Mouse (Mus musculus) spleen, adult 2 months (tissue): ENCODE measurements at regions not wholly inside any gene's neighbourhood (a gene's known extent, or its start where the extent isn't known, plus 50 kb on each side); places are given as distances from the start of the nearest gene placed in this dataset.
A peak's percentile ranks its signal among the peaks of the same experiment; 100 is the strongest.

ENCODE experiments used
- DNase-seq, 2 experiments: peaks; one replicate each; pipeline versions ENCODE4 v3.0.0 to v3.0.0-alpha.2; 2012 to 2021; ENCODE audit warnings: low spot score in 2 of 2, low read depth in 1 of 2
- H3K27ac ChIP-seq: fragments of 200-500 bp; 2 replicates; pipeline ENCODE4 v1.5.1; 2012; ENCODE audit warnings: low read length, inconsistent platforms; ENCODE audit not compliant: insufficient read depth
- H3K27me3 ChIP-seq: fragments of 200-500 bp; 2 replicates; pipeline ENCODE4 v1.6.1; 2012; ENCODE audit warnings: mild to moderate bottlenecking, moderate library complexity, low read length, inconsistent platforms; ENCODE audit not compliant: control insufficient read depth, insufficient read depth
- H3K36me3 ChIP-seq: fragments of 200-500 bp; 2 replicates; pipeline ENCODE4 v1.6.1; 2012; ENCODE audit warnings: mild to moderate bottlenecking, low read length, inconsistent platforms; ENCODE audit not compliant: control insufficient read depth, insufficient read depth
- H3K4me1 ChIP-seq: fragments of 200-500 bp; 2 replicates; pipeline ENCODE4 v1.6.1; 2011; ENCODE audit warnings: inconsistent platforms; ENCODE audit not compliant: control insufficient read depth, insufficient read depth, insufficient read length
- H3K4me3 ChIP-seq: fragments of 200-500 bp; 2 replicates; pipeline ENCODE4 v1.5.1; 2011; ENCODE audit warnings: mild to moderate bottlenecking, inconsistent platforms; ENCODE audit not compliant: insufficient read depth, insufficient read length; ENCODE audit errors: extremely low read depth
- CTCF ChIP-seq: fragments of 200-500 bp; IDR thresholded peaks from 2 replicates; pipeline ENCODE4 v1.5.1; 2011; ENCODE audit warnings: mild to moderate bottlenecking, inconsistent platforms; ENCODE audit not compliant: insufficient read depth, insufficient read length, insufficient replicate concordance; ENCODE audit errors: extremely low read depth
- POLR2A ChIP-seq: fragments of 200-500 bp; IDR thresholded peaks from 2 replicates; pipeline ENCODE4 v1.6.1; 2011; ENCODE audit warnings: low read depth, low read length, inconsistent platforms
- WGBS: fragments of 180-500 bp; shearing (Covaris S2); methylation state at CpG from one replicate; pipeline ENCODE4 v1.1.7; 2018; 5-methylcytosine and 5-hydroxymethylcytosine counted together

- no peak overlapping the region for H3K27ac ChIP-seq
- TF ChIP-seq POLR2A (no peak), CTCF (no peak)
- peaks cover 4% of the 10 kb centered on the region; the same call in 1 of the 2 replicates for H3K4me1 ChIP-seq
- H3K36me3 ChIP-seq, result no peaks in the 10 kb centered on the region
- 83% methylated on average over 5 of the region's 5 CpGs for WGBS
- H3K27me3 ChIP-seq, result no peaks in the 10 kb centered on the region
- DNase-seq, result no peak
- H3K4me3 ChIP-seq, result no peak overlapping the region
These were observed 61.2 kb upstream of the Zmiz1 start for GRCm38 (mm10) chr14:25397751-25398150.

- Histone ChIP-seq H3K4me3 (no peak overlapping the region), H3K4me1 (no peaks in the 10 kb centered on the region), H3K36me3 (no peaks in the 10 kb centered on the region), H3K27me3 (no peaks in the 10 kb centered on the region), H3K27ac (no peak overlapping the region)
- DNase-seq, result no peak
- TF ChIP-seq CTCF, result no peak
- no peak for TF ChIP-seq POLR2A
- WGBS, result 94% methylated on average over 5 of the region's 5 CpGs
These were observed 60.2 kb upstream of the Zmiz1 start for GRCm38 (mm10) chr14:25398745-25399144.

DNA sequence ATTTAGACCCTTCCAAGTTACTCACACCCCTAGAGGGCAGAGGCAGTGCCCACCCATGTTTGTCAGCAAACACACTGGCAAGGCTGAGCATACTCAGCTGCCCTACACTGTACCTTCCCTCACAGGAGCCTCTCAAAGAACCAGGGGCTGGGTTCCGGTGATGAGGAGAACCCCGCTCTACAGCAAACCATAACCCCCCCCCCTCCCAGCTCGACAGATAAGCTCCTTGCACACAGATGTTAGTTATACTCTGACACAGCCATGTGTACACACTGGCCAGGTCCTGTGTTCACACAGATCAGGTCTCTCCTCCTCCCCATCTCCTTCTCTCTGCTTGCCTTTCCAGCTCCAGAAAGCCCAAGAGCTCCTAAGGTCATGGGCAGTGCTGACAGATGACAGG lies 59.7 kb upstream of the Zmiz1 start:
- DNase-seq, result no peak
- Histone ChIP-seq H3K27me3 (no peaks in the 10 kb centered on the region), H3K4me1 (no peaks in the 10 kb centered on the region), H3K27ac (no peak overlapping the region), H3K4me3 (no peak overlapping the region), H3K36me3 (no peaks in the 10 kb centered on the region)
- WGBS, result 94% methylated on average over 3 of the region's 3 CpGs
- TF ChIP-seq CTCF (no peak), POLR2A (no peak)

- WGBS, result 68% methylated on average over 19 of the region's 19 CpGs
- peak overlapping the region; percentile 12; the same call in 1 of the 2 replicates for H3K27ac ChIP-seq
- TF ChIP-seq CTCF, result no peak
- TF ChIP-seq POLR2A, result no peak
- DNase-seq, result no peak
- H3K4me1 ChIP-seq, result no peaks in the 10 kb centered on the region
- H3K36me3 ChIP-seq, result no peaks in the 10 kb centered on the region
- no peaks in the 10 kb centered on the region for H3K27me3 ChIP-seq
- no peak overlapping the region for H3K4me3 ChIP-seq
These were observed 57.7 kb upstream of the Zmiz1 start for GRCm38 (mm10) chr14:25401104-25401963.

DNA sequence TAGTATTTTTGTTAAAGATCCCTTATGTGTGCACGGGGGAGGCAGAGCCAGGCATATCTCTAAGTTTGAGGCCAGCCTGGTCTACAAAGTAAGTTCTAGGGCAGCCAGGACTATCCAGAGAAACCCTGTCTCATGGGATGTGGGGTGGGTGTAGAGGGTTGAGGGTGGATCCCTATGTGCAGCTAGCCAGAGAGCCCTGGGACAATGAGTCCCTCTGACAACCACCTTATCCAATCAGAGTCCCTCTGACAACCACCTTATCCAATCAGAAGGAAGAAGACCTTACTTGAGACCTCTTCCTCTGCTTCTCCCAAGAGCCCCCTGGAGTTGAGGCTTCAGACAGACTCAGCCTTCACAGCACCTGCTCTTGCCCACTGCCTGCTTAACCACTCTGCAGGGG lies 56.6 kb upstream of the Zmiz1 start:
- no peaks in the 10 kb centered on the region for H3K27me3 ChIP-seq
- no peak overlapping the region for H3K4me3 ChIP-seq
- no peaks in the 10 kb centered on the region for H3K36me3 ChIP-seq
- no peak overlapping the region for H3K27ac ChIP-seq
- 59% methylated on average over 1 of the region's 1 CpGs for WGBS
- no peak for TF ChIP-seq CTCF
- no peak for TF ChIP-seq POLR2A
- DNase-seq, result no peak
- H3K4me1 ChIP-seq, result no peaks in the 10 kb centered on the region

- no peak for DNase-seq
- Histone ChIP-seq H3K27me3 (no peaks in the 10 kb centered on the region), H3K4me3 (no peak overlapping the region), H3K27ac (no peak overlapping the region), H3K36me3 (no peaks in the 10 kb centered on the region), H3K4me1 (no peaks in the 10 kb centered on the region)
- TF ChIP-seq CTCF, result no peak
- no peak for TF ChIP-seq POLR2A
- WGBS, result 77% methylated on average over 4 of the region's 4 CpGs
These were observed 53.8 kb upstream of the Zmiz1 start for GRCm38 (mm10) chr14:25405191-25405590.

DNA sequence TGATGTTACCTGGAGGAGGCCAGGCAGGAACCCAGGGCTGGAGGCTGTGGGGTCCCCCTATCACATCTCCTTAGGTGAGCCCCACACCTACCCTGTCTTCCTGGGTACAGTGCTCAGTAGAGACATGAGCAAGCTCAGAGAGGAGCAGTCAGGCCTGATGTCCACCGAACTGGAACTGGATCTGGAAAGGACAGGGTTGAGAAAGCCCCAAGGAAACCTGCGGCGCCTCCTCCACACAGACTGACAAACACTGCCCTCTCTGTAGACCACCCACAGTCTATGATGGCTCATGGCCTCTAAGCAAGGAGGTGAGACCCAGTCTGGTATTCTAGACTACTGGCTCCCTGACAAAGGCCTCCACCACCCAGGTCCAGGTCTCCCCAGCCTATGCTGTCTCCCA lies 52.9 kb upstream of the Zmiz1 start:
- H3K27me3 ChIP-seq, result no peaks in the 10 kb centered on the region
- no peaks in the 10 kb centered on the region for H3K36me3 ChIP-seq
- no peak overlapping the region for H3K4me3 ChIP-seq
- no peak for DNase-seq
- 93% methylated on average over 3 of the region's 3 CpGs for WGBS
- no peaks in the 10 kb centered on the region for H3K4me1 ChIP-seq
- no peak overlapping the region for H3K27ac ChIP-seq
- TF ChIP-seq POLR2A (no peak), CTCF (no peak)
